Mouse (Mus musculus) forebrain, embryonic 16.5 days (tissue): ENCODE measurements around the gene Hdx. TPM values are rescaled to one million over a fixed set of nuclear protein-coding genes. Genes with fewer than 3 reads are reported as not detected.

Experiments
- ATAC-seq: fragments of 200-750 bp; cut with Nextera tagmentation; 2 replicates; pipeline ENCODE4 v1.8.0; 2017; ENCODE audit warnings: mild to moderate bottlenecking, moderate library complexity
- H3K27ac ChIP-seq: fragments of 300-500 bp; sonication (generic); 2 replicates; pipeline ENCODE4 v1.5.1; 2014; ENCODE audit warnings: low read length, control low read depth
- H3K27me3 ChIP-seq: fragments of 300-500 bp; sonication (generic); replicated peaks from 2 replicates; pipeline ENCODE4 v1.6.1; 2014; ENCODE audit warnings: low read length; ENCODE audit not compliant: control insufficient read depth, insufficient read depth
- H3K36me3 ChIP-seq: fragments of 300-500 bp; sonication (generic); 2 replicates; pipeline ENCODE4 v1.6.1; 2014; ENCODE audit not compliant: control insufficient read depth, insufficient read depth
- H3K4me1 ChIP-seq: fragments of 300-500 bp; sonication (generic); replicated peaks from 2 replicates; pipeline ENCODE4 v1.6.1; 2014; ENCODE audit warnings: low read length; ENCODE audit not compliant: control insufficient read depth, insufficient read depth
- H3K4me2 ChIP-seq: fragments of 300-500 bp; sonication (generic); 2 replicates; pipeline ENCODE4 v1.6.1; 2014; ENCODE audit warnings: mild to moderate bottlenecking, low read length, control low read depth
- H3K4me3 ChIP-seq: fragments of 300-500 bp; sonication (generic); replicated peaks from 2 replicates; pipeline ENCODE4 v1.5.1; 2014; ENCODE audit warnings: mild to moderate bottlenecking, low read length, control low read depth
- H3K9ac ChIP-seq: fragments of 300-500 bp; sonication (generic); replicated peaks from 2 replicates; pipeline ENCODE4 v1.6.1; 2014; ENCODE audit warnings: low read depth, low read length, control low read depth
- H3K9me3 ChIP-seq: fragments of 300-500 bp; sonication (generic); 2 replicates; pipeline ENCODE4 v1.6.1; 2016; ENCODE audit warnings: low read length; ENCODE audit not compliant: control insufficient read depth
- WGBS: fragments of 180-500 bp; shearing (Covaris S2); extraction: QIAGEN DNeasy Blood & Tissue Kit; methylation state at CpG from one replicate; pipeline ENCODE4 v1.1.7; 2014; 5-methylcytosine and 5-hydroxymethylcytosine counted together
- polyA plus RNA-seq: library from polyadenylated mRNA; unstranded; fragments of >200 nt; fragmentation: Nextera tagmentation; extraction: Ambion mirVana; gene quantifications from 2 replicates; pipeline ENCODE4 v1.2.1, GENCODE M21; 2015

Gene Hdx
- polyA plus RNA-seq, 1 experiment from 2014 or later: 1.7 TPM

- H3K9me3 ChIP-seq: no peaks in the 10 kb centered on the region
- H3K36me3 ChIP-seq: no peaks in the 10 kb centered on the region
- 90% methylated on average over 2 of the region's 2 CpGs for WGBS
- H3K9ac ChIP-seq: no peak overlapping the region
- no peak overlapping the region for H3K4me3 ChIP-seq
- no peak overlapping the region for H3K27ac ChIP-seq
- H3K4me1 ChIP-seq: no peaks in the 10 kb centered on the region
- no peak overlapping the region for H3K4me2 ChIP-seq
- no peaks in the 10 kb centered on the region for H3K27me3 ChIP-seq
- no peak for ATAC-seq
Observed at GRCm38 (mm10) chrX:111577044-111577443, 119.8 kb downstream of the Hdx start.

GRCm38 (mm10) chrX:111537859-111538258 is 159.0 kb downstream of the Hdx start, which contains the start of gene Rps6ka6:
Rps6ka6 (minus strand) TSS chrX:111537959.
- Histone ChIP-seq H3K4me2 (no peak within 1 kb of the TSS), H3K27ac (no peak within 1 kb of the TSS), H3K9ac (no peak within 1 kb of the TSS), H3K9me3 (no peaks in the 10 kb centered on the region), H3K36me3 (no peaks in the 10 kb centered on the region), H3K4me1 (no peaks in the 10 kb centered on the region), H3K4me3 (no peak within 1 kb of the TSS), H3K27me3 (no peaks in the 10 kb centered on the region)
- ATAC-seq: no peak
- 79% methylated on average over 10 of the region's 10 CpGs for WGBS

Other genes starting within 250 kb of the Hdx start
- gene Rps6ka6, start 159.1 kb downstream of the Hdx start, polyA plus RNA-seq: 32.4 and 35.6 TPM in 2 replicates
- gene Gm45194, start 194.3 kb upstream of the Hdx start, polyA plus RNA-seq: 0.13 TPM in 1 of 2 replicates, not detected in the other